Mouse (Mus musculus) lung, postnatal 0 days (tissue): Measurements from ENCODE around the gene Igfbp5. TPM values are rescaled to one million over a fixed set of nuclear protein-coding genes. Genes with fewer than 3 reads are reported as not detected.

Experiments
- ATAC-seq: fragments of 200-750 bp; cut with Nextera tagmentation; 2 replicates; pipeline ENCODE4 v1.8.0; 2017; ENCODE audit warnings: moderate library complexity
- DNase-seq: peaks from one replicate; pipeline ENCODE4 v3.0.0-alpha.2; 2016; ENCODE audit warnings: low spot score
- H3K27ac ChIP-seq: fragments of 300-500 bp; sonication (generic); 2 replicates; pipeline ENCODE4 v1.5.1; 2014; ENCODE audit warnings: antibody characterized with exemption, mild to moderate bottlenecking, low read length, mixed read lengths
- H3K27me3 ChIP-seq: fragments of 300-500 bp; sonication (generic); replicated peaks from 2 replicates; pipeline ENCODE4 v1.6.1; 2014; ENCODE audit warnings: low read length, mixed read lengths; ENCODE audit not compliant: insufficient read depth
- H3K36me3 ChIP-seq: fragments of 300-500 bp; sonication (generic); 2 replicates; pipeline ENCODE4 v1.6.1; 2014; ENCODE audit warnings: low read length, mixed read lengths; ENCODE audit not compliant: insufficient read depth
- H3K4me1 ChIP-seq: fragments of 300-500 bp; sonication (generic); 2 replicates; pipeline ENCODE4 v1.6.1; 2014; ENCODE audit warnings: antibody characterized with exemption, low read depth, low read length, mixed read lengths; ENCODE audit not compliant: insufficient read depth
- H3K4me2 ChIP-seq: fragments of 300-500 bp; sonication (generic); replicated peaks from 2 replicates; pipeline ENCODE4 v1.6.1; 2014; ENCODE audit warnings: low read depth, mild to moderate bottlenecking, low read length, moderate library complexity, mixed read lengths
- H3K4me3 ChIP-seq: fragments of 300-500 bp; sonication (generic); 2 replicates; pipeline ENCODE4 v1.5.1; 2014; ENCODE audit warnings: low read depth, low read length
- H3K9ac ChIP-seq: fragments of 300-500 bp; sonication (generic); replicated peaks from 2 replicates; pipeline ENCODE4 v1.6.1; 2014; ENCODE audit warnings: low read depth, mild to moderate bottlenecking
- H3K9me3 ChIP-seq: fragments of 300-500 bp; sonication (generic); 2 replicates; pipeline ENCODE4 v1.6.1; 2016; ENCODE audit warnings: low read length, mixed read lengths
- CTCF ChIP-seq: IDR thresholded peaks from 2 replicates; pipeline ENCODE4 v1.5.1; 2016; ENCODE audit warnings: antibody characterized with exemption, mild to moderate bottlenecking
- EP300 ChIP-seq: IDR thresholded peaks from 2 replicates; pipeline ENCODE4 v1.6.1; 2016; ENCODE audit warnings: antibody characterized with exemption, mild to moderate bottlenecking, control low read depth
- WGBS: fragments of 180-500 bp; shearing (Covaris S2); extraction: QIAGEN DNeasy Blood & Tissue Kit; methylation state at CpG from one replicate; pipeline ENCODE4 v1.1.7; 2014; 5-methylcytosine and 5-hydroxymethylcytosine counted together
- polyA plus RNA-seq: library from polyadenylated mRNA; unstranded; fragments of >200 nt; fragmentation: Nextera tagmentation; extraction: Ambion mirVana; gene quantifications from 2 replicates; pipeline ENCODE4 v1.2.1, GENCODE M21; 2015

The Igfbp5 gene
- polyA plus RNA-seq, 1 experiment from 2014 or later, result 32.6 TPM

- Histone ChIP-seq H3K27me3 (no peaks in the 10 kb centered on the region), H3K36me3 (no peaks in the 10 kb centered on the region), H3K9me3 (no peaks in the 10 kb centered on the region), H3K27ac (no peak overlapping the region), H3K4me1 (no peaks in the 10 kb centered on the region), H3K4me2 (no peak overlapping the region), H3K9ac (no peak overlapping the region), H3K4me3 (no peak overlapping the region)
- ATAC-seq (no peak), DNase-seq (no peak)
- WGBS, result 57% methylated on average over 8 of the region's 8 CpGs
- TF ChIP-seq CTCF (no peak), EP300 (no peak)
Measured at GRCm38 (mm10) chr1:72839356-72839755, 35.3 kb downstream of the Igfbp5 start.

- DNase-seq (no peak), ATAC-seq (no peak)
- no peaks in the 10 kb centered on the region for H3K27me3 ChIP-seq
- WGBS, result 89% methylated on average over 4 of the region's 4 CpGs
- H3K36me3 ChIP-seq, result no peaks in the 10 kb centered on the region
- no peak overlapping the region for H3K9ac ChIP-seq
- H3K4me3 ChIP-seq, result no peak overlapping the region
- H3K9me3 ChIP-seq, result no peaks in the 10 kb centered on the region
- no peaks in the 10 kb centered on the region for H3K4me1 ChIP-seq
- H3K27ac ChIP-seq, result no peak overlapping the region
- TF ChIP-seq CTCF (no peak), EP300 (no peak)
- no peak overlapping the region for H3K4me2 ChIP-seq
Measured at GRCm38 (mm10) chr1:72833563-72833962, 41.1 kb downstream of the Igfbp5 start.

DNA sequence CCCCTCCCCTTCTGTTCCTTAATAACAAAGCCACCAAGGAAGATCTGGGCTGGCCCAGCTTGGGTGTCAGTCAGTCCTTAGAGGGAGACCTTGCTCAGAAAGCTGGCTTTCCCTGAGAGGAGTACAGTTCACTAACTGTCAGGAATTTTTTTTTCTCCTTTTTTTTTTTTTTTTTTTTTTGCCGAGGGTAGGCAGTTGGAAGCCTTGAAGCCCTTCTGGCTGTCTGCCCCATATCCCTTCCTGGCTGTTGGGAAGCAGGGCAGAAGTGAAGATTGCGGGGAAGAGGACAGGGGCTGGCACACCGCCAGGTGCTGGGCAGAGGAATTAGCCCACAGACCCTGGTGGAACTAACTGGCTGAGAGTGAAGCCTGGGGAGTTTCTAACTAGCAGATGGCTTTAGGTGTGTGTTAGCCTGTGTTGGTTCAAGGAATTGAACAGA lies 42.0 kb downstream of the Igfbp5 start:
- Histone ChIP-seq H3K36me3 (no peaks in the 10 kb centered on the region), H3K9me3 (no peaks in the 10 kb centered on the region), H3K4me2 (no peak overlapping the region), H3K4me3 (no peak overlapping the region), H3K27me3 (no peaks in the 10 kb centered on the region), H3K4me1 (no peaks in the 10 kb centered on the region), H3K27ac (no peak overlapping the region), H3K9ac (no peak overlapping the region)
- ATAC-seq (no peak), DNase-seq (no peak)
- TF ChIP-seq CTCF (no peak), EP300 (no peak)
- WGBS, result 28% methylated on average over 3 of the region's 3 CpGs

- H3K9me3 ChIP-seq, result no peaks in the 10 kb centered on the region
- H3K9ac ChIP-seq, result no peak overlapping the region
- H3K27me3 ChIP-seq, result 0 out of 2 replicates have a peak, but pooled peaks cover 3% of the 10 kb centered on the region
- no peak for ATAC-seq
- TF ChIP-seq EP300 (no peak), CTCF (no peak)
- H3K4me2 ChIP-seq, result no peak overlapping the region
- H3K4me1 ChIP-seq, result no peaks in the 10 kb centered on the region
- H3K4me3 ChIP-seq, result no peak overlapping the region
- DNase-seq, result no peak
- 94% methylated on average over 2 of the region's 2 CpGs for WGBS
- H3K36me3 ChIP-seq, result no peaks in the 10 kb centered on the region
- H3K27ac ChIP-seq, result no peak overlapping the region
Measured at GRCm38 (mm10) chr1:72830485-72830884, 44.2 kb downstream of the Igfbp5 start.

GRCm38 (mm10) chr1:72828843-72829242 lies 45.8 kb downstream of the Igfbp5 start:
- Histone ChIP-seq H3K9me3 (no peaks in the 10 kb centered on the region), H3K4me2 (no peak overlapping the region), H3K4me1 (peaks cover 8% of the 10 kb centered on the region), H3K9ac (no peak overlapping the region), H3K27ac (no peak overlapping the region), H3K27me3 (0 out of 2 replicates have a peak, but pooled peaks cover 5% of the 10 kb centered on the region), H3K4me3 (no peak overlapping the region), H3K36me3 (no peaks in the 10 kb centered on the region)
- DNase-seq, result no peak
- TF ChIP-seq CTCF (no peak), EP300 (no peak)
- no peak for ATAC-seq
- WGBS, result 85% methylated on average over 5 of the region's 5 CpGs

GRCm38 (mm10) chr1:72827411-72828315 lies 47.0 kb downstream of the Igfbp5 start:
- H3K4me1 ChIP-seq, result peaks cover 8% of the 10 kb centered on the region
- H3K9me3 ChIP-seq, result no peaks in the 10 kb centered on the region
- 31% methylated on average over 12 of the region's 12 CpGs for WGBS
- H3K9ac ChIP-seq, result no peak overlapping the region
- no peak for DNase-seq
- no peak overlapping the region for H3K4me3 ChIP-seq
- H3K4me2 ChIP-seq, result no peak overlapping the region
- TF ChIP-seq EP300, result no peak
- TF ChIP-seq CTCF, result no peak
- no peaks in the 10 kb centered on the region for H3K36me3 ChIP-seq
- H3K27ac ChIP-seq, result no peak overlapping the region
- H3K27me3 ChIP-seq, result peaks cover 5% of the 10 kb centered on the region; the same call in 1 of the 2 replicates
- no peak for ATAC-seq
